Mouse (Mus musculus) CD4-positive helper T cell, adult 2 months (primary cell): ENCODE data around the gene Gstp3.
"Not testable (repeated sequence)": the region's sequence is repeated elsewhere in the genome, so short reads cannot be mapped to it uniquely, and the experiment has no call there.

Experiments
- DNase-seq: peaks from one replicate; pipeline ENCODE4 v3.0.0-alpha.2; 2012; ENCODE audit warnings: low read depth, missing footprints, low spot score

Gene Gstp3

DNA sequence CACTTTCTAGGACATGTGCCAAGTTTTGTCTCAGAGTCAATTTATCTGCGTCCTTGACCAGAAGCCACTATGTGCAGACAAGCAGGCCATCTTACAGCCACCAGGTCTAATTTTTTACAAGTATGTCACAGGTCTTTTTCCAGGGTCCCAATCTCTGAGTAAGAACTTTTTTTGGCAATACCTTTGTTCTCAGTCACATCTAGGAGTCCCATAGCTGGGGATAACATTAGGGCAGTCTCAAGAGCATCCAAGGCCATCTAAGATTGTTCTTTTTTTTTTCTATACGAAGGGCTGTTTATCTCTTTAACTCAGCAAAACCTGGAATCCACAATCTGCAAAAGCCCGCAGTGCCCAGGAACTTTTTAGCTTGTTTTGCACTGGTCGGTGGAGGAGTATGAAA, 4.0 kb upstream of the Gstp3 start:
- DNase-seq = not testable (repeated sequence)

DNA sequence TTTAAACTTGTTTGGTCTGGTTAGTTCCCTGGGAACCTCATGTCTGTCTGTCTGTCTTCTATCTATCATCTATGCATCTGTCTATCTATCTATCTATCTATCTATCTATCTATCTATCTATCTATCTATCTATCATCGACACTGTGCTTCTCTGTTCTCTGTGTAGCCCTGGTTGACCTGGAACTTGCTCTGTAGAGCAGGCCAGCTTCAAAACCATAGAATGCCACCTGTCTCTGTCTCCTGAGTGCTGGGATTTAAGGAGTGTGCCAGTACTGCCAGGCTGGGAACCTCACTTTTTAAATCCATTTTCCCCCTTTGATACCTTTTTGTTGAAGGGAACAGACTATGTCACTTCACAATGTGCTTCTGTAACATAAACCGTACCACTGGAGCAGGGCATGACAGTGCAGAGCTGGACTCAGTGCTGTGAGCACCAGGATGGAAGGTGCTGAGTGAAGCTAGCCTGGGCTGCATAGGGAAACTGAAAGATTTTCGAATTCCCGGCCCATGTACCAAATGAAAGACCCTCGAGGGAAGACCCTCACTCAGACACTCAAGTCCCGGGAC, 1.6 kb upstream of the Gstp3 start:
- peak; percentile 62 for DNase-seq

DNA sequence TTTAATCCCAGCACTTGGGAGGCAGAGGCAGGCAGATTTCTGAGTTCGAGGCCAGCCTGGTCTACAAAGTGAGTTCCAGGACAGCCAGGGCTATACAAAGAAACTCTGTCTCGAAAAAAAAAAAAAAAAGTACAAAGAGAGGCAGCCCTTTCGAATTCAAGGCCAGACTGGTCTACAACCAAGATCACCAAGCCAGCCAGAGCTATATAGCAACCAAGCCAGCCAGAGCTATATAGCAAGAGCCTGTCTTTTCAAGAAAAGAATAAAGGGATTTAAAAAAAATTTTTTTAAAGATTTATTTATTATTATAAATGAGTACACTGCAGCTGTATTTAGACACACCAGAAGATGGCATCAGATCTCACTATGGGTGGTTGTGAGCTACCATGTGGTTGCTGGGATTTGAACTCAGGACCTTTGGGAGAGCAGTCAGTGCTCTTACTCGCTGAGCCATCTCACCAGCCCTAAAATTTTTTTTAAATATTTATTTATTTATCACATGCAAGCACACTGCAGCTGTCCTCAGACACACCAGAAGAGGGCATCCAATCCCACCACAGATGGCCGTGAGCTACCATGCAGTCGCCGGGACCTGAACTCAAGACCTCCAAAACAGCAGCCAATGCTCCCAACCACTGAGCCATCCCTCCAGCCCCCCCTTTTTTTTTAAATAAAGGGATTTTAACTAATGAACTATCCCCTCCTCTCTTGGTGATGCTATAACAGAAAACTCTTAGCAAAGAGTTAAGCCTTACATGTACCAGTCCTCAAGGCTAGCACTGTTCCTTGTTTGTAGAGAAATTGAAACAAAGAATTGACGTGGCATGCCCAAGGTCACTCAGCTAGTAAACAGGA, 902 bp upstream of the Gstp3 start:
- DNase-seq = peak; percentile 70

DNA sequence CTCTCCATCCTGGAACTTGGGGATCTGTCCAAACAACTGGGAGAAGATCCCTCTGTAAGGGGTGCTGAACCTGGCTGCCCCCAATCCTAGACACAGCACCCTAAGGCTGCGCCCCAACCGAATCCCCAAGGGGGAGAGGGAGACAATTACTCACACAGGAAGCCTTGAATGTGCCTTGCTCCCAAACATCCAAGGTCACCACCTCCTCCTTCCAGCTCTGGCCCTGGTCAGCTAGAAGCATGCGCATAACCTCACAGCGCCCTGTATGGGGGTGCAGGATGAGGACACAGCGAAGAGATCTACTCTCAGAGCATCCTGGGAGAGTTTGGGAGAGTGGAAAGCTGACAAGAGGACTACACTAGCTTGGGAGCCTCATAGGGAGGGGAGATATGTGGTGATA, 788 bp downstream of the Gstp3 start:
- DNase-seq = no peak

DNA sequence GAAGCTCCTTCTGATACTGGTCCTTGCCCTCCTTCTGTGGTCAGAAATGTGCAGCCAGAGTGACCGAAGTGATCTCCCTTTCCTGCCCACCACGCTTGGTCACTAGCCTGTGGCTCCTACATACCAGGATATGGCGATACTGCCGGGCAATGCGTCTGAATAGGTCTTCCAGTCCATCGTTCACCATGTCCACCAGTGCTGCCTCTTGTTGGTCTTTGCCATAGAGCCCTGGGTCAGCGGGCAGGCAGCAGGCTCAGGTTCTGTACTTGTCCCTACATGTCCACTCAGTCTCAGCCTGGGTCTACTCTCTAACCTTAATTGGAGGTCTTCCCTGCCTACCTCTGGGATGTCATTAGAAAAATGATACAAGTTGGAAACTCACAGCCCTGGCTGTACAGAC, 1.4 kb downstream of the Gstp3 start:
- no peak for DNase-seq

DNA sequence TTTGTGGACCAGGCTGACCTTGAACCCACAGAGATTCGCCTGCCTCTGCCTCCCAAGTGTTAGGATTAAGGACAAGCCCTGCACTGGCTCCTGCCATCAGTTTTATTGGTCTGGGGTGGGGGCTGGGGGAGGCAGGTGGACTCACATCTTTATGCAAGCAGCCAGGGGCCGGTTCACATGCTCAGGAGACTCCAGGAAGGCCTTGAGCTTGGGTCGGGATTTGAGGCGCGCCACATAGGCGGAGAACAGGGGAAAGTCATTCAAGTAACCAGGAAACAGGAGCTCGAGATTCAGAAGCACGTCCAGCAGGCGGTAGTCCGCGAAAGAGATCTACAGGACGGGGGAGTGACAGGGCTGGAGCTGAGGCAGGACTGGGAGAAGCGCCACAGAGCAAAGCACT, 2.0 kb downstream of the Gstp3 start:
- DNase-seq = no peak

DNA sequence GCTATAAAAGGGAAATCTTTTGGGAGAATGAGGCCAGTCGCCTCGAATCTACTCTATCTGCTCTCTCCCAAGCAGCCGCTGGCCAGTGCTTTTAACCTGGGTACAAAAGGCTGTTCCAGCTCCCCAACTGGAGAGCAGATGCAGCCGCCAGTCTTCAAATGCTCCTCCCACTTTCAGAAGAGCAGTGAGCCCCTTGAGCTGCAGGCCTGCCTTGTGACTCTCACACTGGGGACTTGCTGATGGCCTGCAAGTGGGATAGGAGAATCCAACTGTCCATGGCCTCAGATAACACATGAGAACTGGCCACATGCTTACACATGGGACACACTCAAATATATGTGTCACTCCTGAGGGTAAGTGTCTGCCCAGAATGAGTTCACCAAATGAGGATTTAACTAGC, 2.6 kb downstream of the Gstp3 start:
- no peak for DNase-seq

DNA sequence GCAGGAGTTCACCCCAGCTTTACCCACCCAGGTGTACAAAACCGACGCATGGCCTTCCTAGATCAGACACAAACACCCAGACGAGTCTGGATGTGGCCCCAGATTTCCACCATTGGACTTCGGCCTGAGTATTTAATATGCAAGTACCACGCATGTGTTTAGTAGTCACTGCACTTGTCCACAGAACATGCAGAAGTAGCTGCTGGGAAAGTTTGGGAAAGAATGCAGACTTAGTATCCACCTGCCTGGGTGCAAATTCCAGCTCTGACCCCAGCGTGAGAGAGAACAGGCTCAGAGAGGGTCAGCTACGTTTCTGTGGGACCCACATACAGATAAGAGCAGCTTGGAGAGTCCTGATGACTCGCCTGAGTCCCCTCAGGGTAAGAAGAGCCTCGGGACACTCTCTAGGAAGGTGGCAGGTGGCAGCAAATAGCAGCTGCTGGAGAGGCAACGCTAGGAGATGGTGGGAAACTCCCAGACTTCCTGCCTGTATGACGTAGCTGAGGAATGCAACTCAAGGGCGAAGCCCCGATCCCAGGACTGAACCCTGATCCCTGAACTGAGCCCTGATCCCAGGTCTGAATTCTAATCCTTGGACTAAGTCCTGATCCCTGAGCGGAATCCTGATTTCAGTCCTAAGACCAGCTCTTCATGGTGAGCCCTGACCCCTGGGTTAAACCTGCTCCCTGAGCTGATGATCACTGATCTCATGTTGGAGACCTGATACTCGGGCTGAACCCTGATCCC, 3.2 kb downstream of the Gstp3 start:
- no peak for DNase-seq

DNA sequence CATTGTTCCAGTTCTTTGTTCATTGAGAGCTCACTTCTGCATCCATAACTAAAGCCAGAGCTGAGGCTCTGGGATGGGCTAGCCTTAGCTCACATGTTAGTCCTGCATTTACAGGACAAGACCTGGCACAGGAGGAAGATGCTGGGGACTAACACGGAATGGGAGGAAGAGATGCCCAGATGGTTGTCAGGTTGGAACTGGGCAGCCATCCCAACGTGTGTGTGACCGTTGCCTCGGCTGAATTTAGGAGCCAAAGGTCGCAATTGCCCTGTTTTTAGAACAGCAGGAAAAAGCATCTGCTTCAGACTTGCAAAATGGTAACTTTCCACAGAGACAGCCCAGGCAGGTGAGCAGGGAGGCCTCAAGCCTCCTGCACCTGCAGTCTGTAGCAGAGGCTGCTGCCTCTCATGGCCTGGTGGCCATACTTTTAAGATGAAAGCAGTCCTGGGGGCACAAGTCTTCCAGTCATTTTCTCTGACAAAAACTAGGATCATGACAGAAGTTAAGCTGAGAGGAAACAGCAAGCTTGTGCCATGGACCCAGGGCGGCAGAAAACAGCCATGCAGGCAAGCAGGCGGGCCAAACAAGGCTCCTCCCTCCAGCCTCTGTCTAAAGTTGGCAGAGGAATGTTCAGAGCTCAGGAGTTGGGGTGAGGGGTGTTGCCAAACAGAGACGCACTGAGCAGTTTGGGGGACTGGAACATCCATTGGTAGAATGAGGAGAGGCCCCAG, 4.0 kb downstream of the Gstp3 start:
- no peak for DNase-seq

DNA sequence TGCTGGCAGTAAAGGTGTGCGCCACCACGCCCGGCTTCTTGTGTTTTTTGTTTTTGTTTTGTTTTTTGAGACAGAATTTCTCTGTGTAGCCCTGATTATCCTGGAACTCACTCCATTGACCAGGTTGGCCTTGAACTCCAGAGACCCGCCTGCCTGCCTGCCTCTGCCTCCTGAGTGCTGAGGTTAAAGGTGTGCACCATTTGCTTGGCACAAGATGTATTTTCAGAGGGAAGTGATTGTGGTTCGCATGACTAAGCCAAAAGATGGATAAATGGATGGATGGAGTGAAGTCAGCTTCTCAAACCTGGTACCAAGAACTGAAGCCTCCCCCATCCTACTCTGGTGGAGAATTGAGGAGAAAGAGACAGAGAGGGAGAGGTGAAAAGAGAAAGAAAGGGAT, 4.8 kb downstream of the Gstp3 start:
- DNase-seq = no peak

DNA sequence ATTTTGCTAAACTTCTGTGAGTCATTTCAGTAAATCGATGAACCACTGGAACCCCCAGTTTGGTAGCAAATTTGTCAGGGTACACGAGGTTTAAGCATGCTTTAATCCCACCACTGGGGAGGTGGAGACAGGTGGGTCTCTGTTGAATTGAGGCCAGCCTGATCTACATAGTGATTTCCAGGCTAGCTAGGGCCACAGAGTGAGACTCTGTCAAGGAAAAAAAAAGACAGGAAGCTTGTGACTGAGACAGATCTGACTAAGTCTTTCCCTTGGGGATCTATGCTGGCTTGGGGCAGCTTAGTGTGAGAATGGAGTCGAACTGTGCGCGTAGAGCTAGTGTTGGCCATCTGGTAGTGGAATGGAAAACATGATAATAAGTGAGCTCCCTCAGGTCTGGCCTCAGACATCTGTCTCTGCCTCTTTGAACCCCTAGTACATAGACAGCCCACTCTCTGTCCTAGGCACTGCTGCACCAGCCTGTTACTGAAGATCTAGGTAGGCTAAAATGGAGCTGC, 6.8 kb downstream of the Gstp3 start:
- peak; percentile 69 for DNase-seq

DNA sequence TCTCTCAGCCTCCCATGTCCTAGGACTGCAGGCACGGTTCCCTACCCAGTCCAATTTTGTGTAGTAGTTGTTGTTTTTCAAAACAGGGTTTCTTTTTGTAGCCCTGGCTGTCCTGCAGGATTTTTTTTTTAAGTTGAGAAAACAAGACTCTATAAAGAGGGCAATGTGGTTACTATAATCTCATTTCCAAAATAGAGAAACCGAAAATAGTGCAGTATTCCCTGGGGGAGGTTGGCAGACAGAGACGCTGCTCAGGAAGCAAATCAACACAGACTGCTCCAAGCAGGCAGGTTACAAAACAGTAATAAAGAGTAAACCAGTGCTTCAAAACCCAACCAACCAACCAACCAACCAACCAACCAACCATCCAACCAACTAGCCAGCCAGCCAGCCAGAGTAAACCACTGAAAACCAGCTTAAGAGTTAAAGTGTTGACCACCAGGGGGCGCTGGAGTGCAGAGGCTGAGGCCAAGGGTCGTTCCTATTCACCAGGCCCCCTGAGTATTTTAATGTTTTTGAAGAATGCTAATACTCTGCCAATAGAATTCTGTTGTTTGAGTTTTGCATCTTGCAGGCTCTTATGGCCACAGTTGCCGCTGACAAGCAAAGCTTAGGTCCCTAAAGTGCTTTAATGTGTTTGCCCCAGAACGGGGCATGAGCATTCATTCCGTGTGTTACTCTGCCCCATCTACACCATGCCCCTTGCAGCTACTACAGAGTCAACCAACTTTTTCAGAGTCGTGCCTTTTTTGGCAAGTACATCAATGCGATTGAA, 7.4 kb downstream of the Gstp3 start:
- DNase-seq = peak; percentile 75

DNA sequence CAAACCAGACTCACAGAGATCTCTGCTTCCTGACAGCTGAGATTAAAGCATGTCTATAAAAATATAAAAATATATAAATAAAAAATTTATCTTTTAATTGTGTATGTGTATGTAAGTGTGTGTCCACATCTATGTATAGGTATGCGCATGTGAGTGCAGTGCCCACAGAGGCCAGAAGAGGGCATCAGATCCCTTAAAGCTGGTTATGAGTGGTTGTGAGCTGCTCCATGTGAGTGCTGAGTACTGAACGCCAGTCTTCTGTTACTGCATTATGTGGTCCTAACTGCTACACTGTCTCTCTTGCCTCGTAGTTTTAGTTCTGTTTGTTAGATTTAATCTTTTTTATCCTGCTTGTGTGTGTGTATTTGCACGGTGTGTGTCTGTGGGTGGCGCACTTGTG, 8.4 kb downstream of the Gstp3 start:
- DNase-seq = no peak

DNA sequence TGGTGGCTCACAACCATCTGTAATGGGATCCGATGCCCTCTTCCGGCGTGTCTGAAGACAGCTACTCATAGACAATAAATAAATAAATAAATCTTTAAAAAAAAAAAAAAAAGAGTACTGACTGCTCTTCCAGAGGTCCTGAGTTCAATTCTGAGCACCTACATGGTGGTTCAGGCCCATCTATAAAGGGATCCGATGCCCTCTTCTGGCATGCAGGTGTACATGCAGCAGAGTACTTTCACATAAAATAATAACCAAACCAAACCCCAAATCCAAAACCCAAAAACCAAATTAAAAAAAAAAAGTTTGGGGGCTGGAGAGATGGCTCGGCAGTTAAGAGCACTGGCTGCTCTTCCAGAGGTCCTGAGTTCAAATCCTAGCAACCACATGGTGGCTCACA, 10.3 kb downstream of the Gstp3 start:
- DNase-seq = not testable (repeated sequence)

DNA sequence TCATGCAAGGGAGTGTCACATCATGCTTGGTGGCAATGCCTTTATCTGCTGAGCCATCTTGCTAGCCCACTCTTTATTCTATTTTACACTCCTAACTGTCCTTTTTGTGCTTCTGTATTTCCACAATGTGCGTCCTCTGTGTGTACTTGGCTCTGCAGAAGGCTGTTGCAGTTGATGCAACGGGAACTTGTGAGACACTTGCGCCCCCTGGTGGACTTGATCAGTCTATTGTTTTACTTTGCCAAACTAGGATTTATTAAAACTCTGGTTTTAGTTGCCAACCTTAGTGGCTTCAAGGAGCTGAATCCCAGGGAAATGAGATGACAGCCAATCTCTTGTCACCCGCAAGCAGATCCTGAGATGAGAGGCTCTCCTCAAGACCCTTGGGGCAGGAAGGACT, 11.5 kb downstream of the Gstp3 start:
- peak; percentile 84 for DNase-seq

DNA sequence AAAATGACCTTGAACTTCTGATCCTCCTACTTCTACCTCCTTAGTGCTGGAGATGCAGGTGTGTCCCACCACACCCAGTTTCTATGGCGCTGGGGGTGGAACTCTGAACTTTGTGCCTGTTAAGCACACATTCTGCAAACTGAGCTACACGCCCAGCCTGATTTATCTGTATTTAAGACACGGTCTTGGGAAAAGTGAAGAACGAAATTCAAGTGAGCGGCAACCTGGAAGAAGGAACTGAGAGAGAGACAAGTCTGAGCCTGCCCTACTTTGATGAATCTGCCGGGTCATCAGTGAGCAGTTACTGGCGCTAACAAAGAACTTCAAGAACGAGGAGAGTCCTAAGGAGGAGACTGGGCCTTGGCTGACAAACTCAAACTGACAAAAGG, 12.5 kb downstream of the Gstp3 start:
- no peak for DNase-seq

DNA sequence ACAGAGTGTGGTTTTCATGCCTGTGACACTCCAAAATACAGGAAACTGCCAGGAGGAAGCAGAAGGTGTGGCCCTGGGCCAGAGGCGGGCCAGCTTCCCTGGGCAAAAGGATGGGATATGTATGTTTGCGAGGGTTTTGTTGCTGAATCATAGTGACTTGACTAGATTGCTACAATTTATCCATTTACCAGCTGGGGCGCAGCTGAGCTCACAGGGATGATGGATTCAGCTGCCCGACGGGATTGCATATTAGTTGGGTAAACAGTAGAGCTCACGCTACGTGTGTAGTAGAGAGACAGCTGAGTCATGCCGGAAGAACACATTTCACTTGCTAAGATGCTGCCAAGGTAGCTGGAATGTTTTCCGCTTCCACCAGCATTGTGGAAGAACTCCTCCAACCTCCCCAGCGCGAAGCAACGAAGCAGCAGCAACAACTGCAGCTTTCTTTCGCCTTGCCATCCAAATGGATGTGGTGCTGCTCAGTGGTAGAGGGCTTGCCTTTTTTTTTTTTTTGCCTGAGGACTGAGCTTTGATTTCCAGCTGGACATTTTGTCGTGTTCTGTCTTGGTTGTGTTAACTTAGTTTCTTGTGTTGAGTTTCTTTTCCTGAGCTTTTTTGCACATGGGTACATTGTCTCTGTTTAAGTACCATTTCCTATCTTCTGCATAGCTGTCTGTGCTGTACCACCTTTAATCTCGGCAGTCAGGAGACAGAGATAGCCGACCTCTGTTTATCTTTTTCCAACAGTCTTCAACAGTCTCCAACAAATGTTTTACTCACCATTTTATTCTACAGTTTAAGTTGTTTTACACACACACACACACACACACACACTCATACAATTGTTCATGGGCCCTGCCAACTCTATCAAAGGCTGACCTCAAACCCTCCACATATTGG, 13.2 kb downstream of the Gstp3 start, which contains the start of gene Gstp2:
Gene Gstp2, minus strand, starts transcription at position 58 of the 900 bp plus-strand sequence.
- no peak for DNase-seq

DNA sequence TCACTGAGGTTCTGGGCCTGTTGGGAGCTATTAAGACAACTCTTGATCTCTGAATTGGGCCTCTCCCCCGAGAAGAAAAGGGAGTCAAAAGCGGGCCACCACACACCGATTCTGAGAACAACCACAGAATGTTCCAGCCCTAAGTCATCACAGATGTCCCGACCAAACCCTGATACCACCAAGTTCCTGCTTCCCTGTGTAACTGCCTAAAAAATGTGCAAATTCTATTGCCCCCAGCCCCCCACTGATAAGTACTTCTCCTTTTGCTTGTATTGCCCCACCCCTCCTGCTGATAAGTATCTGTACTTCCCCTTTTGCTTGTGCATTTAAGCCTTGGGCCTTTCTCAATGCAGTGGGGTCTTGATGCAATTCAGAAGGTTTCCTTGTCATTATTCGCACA, 15.3 kb downstream of the Gstp3 start:
- DNase-seq = not testable (repeated sequence)

DNA sequence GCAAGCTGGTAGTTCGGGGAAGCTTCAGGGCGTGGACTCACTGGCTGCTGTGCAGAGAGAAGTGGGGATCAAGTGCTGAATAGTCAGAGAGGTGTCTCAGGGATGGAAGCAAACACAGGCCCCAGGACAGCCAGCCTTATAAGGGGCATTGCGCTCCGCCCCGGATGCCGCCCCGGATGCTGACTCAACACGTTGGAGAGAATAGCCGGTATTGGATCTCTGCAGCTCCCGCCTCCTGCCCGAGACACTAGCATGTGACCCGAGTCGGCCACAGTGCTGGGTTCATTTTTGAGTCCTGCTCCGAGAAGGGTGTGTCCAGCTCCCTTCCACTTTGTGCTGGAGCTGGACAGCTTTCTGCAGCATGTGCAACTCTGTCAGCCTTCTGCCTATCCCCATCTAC, 17.2 kb downstream of the Gstp3 start:
- DNase-seq = no peak

DNA sequence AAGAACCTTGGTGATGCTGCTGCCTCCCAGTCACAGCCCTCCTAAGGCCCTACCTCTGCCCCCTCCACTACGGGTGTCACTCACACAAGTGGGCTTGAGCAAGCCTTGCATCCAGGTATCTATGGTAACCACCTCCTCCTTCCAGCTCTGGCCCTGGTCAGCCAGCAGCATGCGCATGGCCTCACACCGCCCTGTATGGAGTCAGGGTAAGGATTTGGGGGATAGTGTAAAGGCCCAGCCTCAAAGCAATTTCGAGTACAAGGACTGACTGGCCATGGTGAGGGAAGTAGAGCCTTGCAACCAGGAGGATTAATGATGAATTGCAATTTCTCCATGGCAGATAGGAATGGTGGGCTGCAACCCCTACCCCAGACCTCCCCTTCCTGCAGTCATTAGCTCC, 17.9 kb downstream of the Gstp3 start:
- not testable (repeated sequence) for DNase-seq
